Mouse (Mus musculus) embryonic facial prominence, embryonic 11.5 days (tissue): ENCODE data around the gene A830005F24Rik. TPM values are rescaled to one million over a fixed set of nuclear protein-coding genes. Genes with fewer than 3 reads are reported as not detected.
A peak's percentile ranks its signal among the peaks of the same experiment; 100 is the strongest.

Source experiments
- ATAC-seq: fragments of 200-750 bp; cut with Nextera tagmentation; replicated peaks from 2 replicates; pipeline ENCODE4 v1.8.0; 2017; ENCODE audit warnings: low read depth; ENCODE audit not compliant: insufficient number of reproducible peaks, low FRiP score, low TSS enrichment
- DNase-seq: peaks from one replicate; pipeline ENCODE4 v3.0.0-alpha.2; 2015; ENCODE audit warnings: low spot score
- H3K27ac ChIP-seq: fragments of 300-500 bp; sonication (generic); replicated peaks from 2 replicates; pipeline ENCODE4 v1.5.1; 2014; ENCODE audit warnings: mild to moderate bottlenecking, low read depth, low read length, control low read depth
- H3K27me3 ChIP-seq: fragments of 300-500 bp; sonication (generic); 2 replicates; pipeline ENCODE4 v1.6.1; 2014; ENCODE audit warnings: mild to moderate bottlenecking, low read length, moderate library complexity, mixed read lengths; ENCODE audit not compliant: control insufficient read depth, insufficient read depth
- H3K36me3 ChIP-seq: fragments of 300-500 bp; sonication (generic); replicated peaks from 2 replicates; pipeline ENCODE4 v1.6.1; 2014; ENCODE audit warnings: low read depth, mild to moderate bottlenecking, low read length, moderate library complexity, mixed read lengths; ENCODE audit not compliant: control insufficient read depth, insufficient read depth
- H3K4me1 ChIP-seq: fragments of 300-500 bp; sonication (generic); 2 replicates; pipeline ENCODE4 v1.6.1; 2014; ENCODE audit warnings: low read length, mixed read lengths; ENCODE audit not compliant: control insufficient read depth, insufficient read depth
- H3K4me2 ChIP-seq: fragments of 300-500 bp; sonication (generic); 2 replicates; pipeline ENCODE4 v1.6.1; 2014; ENCODE audit warnings: low read depth, mild to moderate bottlenecking, control low read depth, low read length, moderate library complexity
- H3K4me3 ChIP-seq: fragments of 300-500 bp; sonication (generic); 2 replicates; pipeline ENCODE4 v1.5.1; 2014; ENCODE audit warnings: low read depth, low read length, control low read depth
- H3K9ac ChIP-seq: fragments of 300-500 bp; sonication (generic); replicated peaks from 2 replicates; pipeline ENCODE4 v1.6.1; 2014; ENCODE audit warnings: mild to moderate bottlenecking, control low read depth, low read length
- H3K9me3 ChIP-seq: fragments of 300-500 bp; sonication (generic); replicated peaks from 2 replicates; pipeline ENCODE4 v1.6.1; 2016; ENCODE audit warnings: mild to moderate bottlenecking, low read length, inconsistent platforms, mixed read lengths; ENCODE audit not compliant: control insufficient read depth
- WGBS: fragments of 180-500 bp; shearing (Covaris S2); extraction: QIAGEN DNeasy Blood & Tissue Kit; methylation state at CpG from one replicate; pipeline ENCODE4 v1.1.7; 2014; 5-methylcytosine and 5-hydroxymethylcytosine counted together
- polyA plus RNA-seq: library from polyadenylated mRNA; unstranded; fragments of >200 nt; fragmentation: Nextera tagmentation; extraction: Ambion mirVana; gene quantifications from 2 replicates; pipeline ENCODE4 v1.2.1, GENCODE M21; 2014

The A830005F24Rik gene
- polyA plus RNA-seq, 1 experiment from 2014 or later: 2.2 TPM

- DNase-seq (peak; percentile 99), ATAC-seq (peak; percentile 98)
- Histone ChIP-seq H3K4me3 (peak overlapping the region; percentile 94), H3K27me3 (no peaks in the 10 kb centered on the region), H3K36me3 (no peaks in the 10 kb centered on the region), H3K9me3 (no peaks in the 10 kb centered on the region), H3K4me2 (peak overlapping the region; percentile 36), H3K9ac (peak overlapping the region; percentile 98), H3K4me1 (no peaks in the 10 kb centered on the region), H3K27ac (peak overlapping the region; percentile 98)
- under 1% methylated on average over 51 of the region's 72 CpGs for WGBS
Observed at GRCm38 (mm10) chr13:48546330-48546917, 33.1 kb downstream of the A830005F24Rik start.

GRCm38 (mm10) chr13:48547623-48548022, 34.3 kb downstream of the A830005F24Rik start:
- H3K4me3 ChIP-seq: no peak overlapping the region
- H3K4me1 ChIP-seq: no peaks in the 10 kb centered on the region
- ATAC-seq (no peak), DNase-seq (no peak)
- H3K4me2 ChIP-seq: no peak overlapping the region
- no peaks in the 10 kb centered on the region for H3K36me3 ChIP-seq
- H3K9me3 ChIP-seq: no peaks in the 10 kb centered on the region
- no peak overlapping the region for H3K9ac ChIP-seq
- no peaks in the 10 kb centered on the region for H3K27me3 ChIP-seq
- H3K27ac ChIP-seq: no peak overlapping the region
- 95% methylated on average over 6 of the region's 6 CpGs for WGBS

GRCm38 (mm10) chr13:48548296-48548695, 34.9 kb downstream of the A830005F24Rik start:
- 87% methylated on average over 5 of the region's 5 CpGs for WGBS
- no peak overlapping the region for H3K4me3 ChIP-seq

GRCm38 (mm10) chr13:48552181-48553090, 39.1 kb downstream of the A830005F24Rik start:
- DNase-seq: no peak
- no peaks in the 10 kb centered on the region for H3K36me3 ChIP-seq
- H3K4me3 ChIP-seq: no peak overlapping the region
- 82% methylated on average over 21 of the region's 21 CpGs for WGBS
- no peak overlapping the region for H3K4me2 ChIP-seq
- no peak overlapping the region; the same call in 1 of the 2 replicates for H3K9ac ChIP-seq
- H3K27ac ChIP-seq: no peak overlapping the region
- no peaks in the 10 kb centered on the region for H3K27me3 ChIP-seq
- H3K4me1 ChIP-seq: no peaks in the 10 kb centered on the region
- no peak for ATAC-seq
- H3K9me3 ChIP-seq: no peaks in the 10 kb centered on the region

More at GRCm38 (mm10) chr13:48548296-48548695, 34.9 kb downstream of the A830005F24Rik start:
- Histone ChIP-seq H3K27ac (no peak overlapping the region), H3K36me3 (no peaks in the 10 kb centered on the region), H3K4me1 (no peaks in the 10 kb centered on the region), H3K27me3 (no peaks in the 10 kb centered on the region), H3K9me3 (no peaks in the 10 kb centered on the region), H3K9ac (no peak overlapping the region), H3K4me2 (no peak overlapping the region)
- ATAC-seq (no peak), DNase-seq (no peak)

- H3K9ac ChIP-seq: no peak overlapping the region
- no peak overlapping the region for H3K27ac ChIP-seq
- H3K4me3 ChIP-seq: no peak overlapping the region
- no peak overlapping the region for H3K4me2 ChIP-seq
- H3K36me3 ChIP-seq: no peaks in the 10 kb centered on the region
- H3K4me1 ChIP-seq: no peaks in the 10 kb centered on the region
- H3K9me3 ChIP-seq: no peaks in the 10 kb centered on the region
- DNase-seq (no peak), ATAC-seq (no peak)
- H3K27me3 ChIP-seq: no peaks in the 10 kb centered on the region
- WGBS: 79% methylated on average over 5 of the region's 5 CpGs
Observed at GRCm38 (mm10) chr13:48553511-48553910, 40.1 kb downstream of the A830005F24Rik start.

- H3K27me3 ChIP-seq: no peaks in the 10 kb centered on the region
- H3K27ac ChIP-seq: no peak overlapping the region
- no peak overlapping the region for H3K9ac ChIP-seq
- H3K4me1 ChIP-seq: no peaks in the 10 kb centered on the region
- H3K36me3 ChIP-seq: no peaks in the 10 kb centered on the region
- 82% methylated on average over 1 of the region's 1 CpGs for WGBS
- no peak for DNase-seq
- H3K4me2 ChIP-seq: no peak overlapping the region
- no peak for ATAC-seq
- no peaks in the 10 kb centered on the region for H3K9me3 ChIP-seq
- H3K4me3 ChIP-seq: no peak overlapping the region
Observed at GRCm38 (mm10) chr13:48554552-48554951, 41.2 kb downstream of the A830005F24Rik start.

- no peak overlapping the region for H3K4me2 ChIP-seq
- H3K9me3 ChIP-seq: no peaks in the 10 kb centered on the region
- WGBS: 81% methylated on average over 1 of the region's 1 CpGs
- no peaks in the 10 kb centered on the region for H3K27me3 ChIP-seq
- no peak overlapping the region for H3K27ac ChIP-seq
- ATAC-seq: no peak
- no peaks in the 10 kb centered on the region for H3K36me3 ChIP-seq
- H3K4me1 ChIP-seq: no peaks in the 10 kb centered on the region
- DNase-seq: no peak
- no peak overlapping the region for H3K9ac ChIP-seq
- no peak overlapping the region for H3K4me3 ChIP-seq
Observed at GRCm38 (mm10) chr13:48555976-48556375, 42.6 kb downstream of the A830005F24Rik start.

GRCm38 (mm10) chr13:48561481-48561880, 48.1 kb downstream of the A830005F24Rik start:
- Histone ChIP-seq H3K4me1 (no peaks in the 10 kb centered on the region), H3K27ac (no peak overlapping the region), H3K9ac (no peak overlapping the region), H3K9me3 (no peaks in the 10 kb centered on the region), H3K4me2 (no peak overlapping the region), H3K36me3 (no peaks in the 10 kb centered on the region), H3K4me3 (no peak overlapping the region), H3K27me3 (no peaks in the 10 kb centered on the region)
- no peak for ATAC-seq
- DNase-seq: no peak
- WGBS: 83% methylated on average over 2 of the region's 2 CpGs
